Mouse (Mus musculus) forebrain, embryonic 12.5 days (tissue): ENCODE data around the gene Aldh3b3. TPM values are rescaled to one million over a fixed set of nuclear protein-coding genes. Genes with fewer than 3 reads are reported as not detected.

Experiments
- ATAC-seq: fragments of 200-750 bp; cut with Nextera tagmentation; 2 replicates; pipeline ENCODE4 v1.8.0; 2017; ENCODE audit warnings: moderate TSS enrichment; ENCODE audit not compliant: low FRiP score
- H3K27ac ChIP-seq: fragments of 300-500 bp; sonication (generic); 2 replicates; pipeline ENCODE4 v1.5.1; 2016; ENCODE audit warnings: mild to moderate bottlenecking
- H3K27me3 ChIP-seq: fragments of 300-500 bp; sonication (generic); 2 replicates; pipeline ENCODE4 v1.6.1; 2016; ENCODE audit warnings: mild to moderate bottlenecking
- H3K36me3 ChIP-seq: fragments of 300-500 bp; sonication (generic); replicated peaks from 2 replicates; pipeline ENCODE4 v1.6.1; 2016; ENCODE audit warnings: mild to moderate bottlenecking
- H3K4me1 ChIP-seq: fragments of 300-500 bp; sonication (generic); 2 replicates; pipeline ENCODE4 v1.6.1; 2016
- H3K4me2 ChIP-seq: fragments of 300-500 bp; sonication (generic); 2 replicates; pipeline ENCODE4 v1.6.1; 2016; ENCODE audit warnings: mild to moderate bottlenecking, moderate library complexity
- H3K4me3 ChIP-seq: fragments of 300-500 bp; sonication (generic); replicated peaks from 2 replicates; pipeline ENCODE4 v1.5.1; 2016; ENCODE audit warnings: mild to moderate bottlenecking
- H3K9ac ChIP-seq: fragments of 300-500 bp; sonication (generic); 2 replicates; pipeline ENCODE4 v1.6.1; 2016; ENCODE audit warnings: mild to moderate bottlenecking
- H3K9me3 ChIP-seq: fragments of 300-500 bp; sonication (generic); 2 replicates; pipeline ENCODE4 v1.6.1; 2016
- WGBS: fragments of 180-500 bp; shearing (Covaris S2); methylation state at CpG from one replicate; pipeline ENCODE4 v1.1.7; 2016; 5-methylcytosine and 5-hydroxymethylcytosine counted together
- polyA plus RNA-seq: library from polyadenylated mRNA; unstranded; fragments of >200 nt; fragmentation: Nextera tagmentation; extraction: Ambion mirVana; gene quantifications from 2 replicates; pipeline ENCODE4 v1.2.1, GENCODE M21; 2016

The Aldh3b3 gene
- polyA plus RNA-seq, 1 experiment from 2014 or later, result not detected

DNA sequence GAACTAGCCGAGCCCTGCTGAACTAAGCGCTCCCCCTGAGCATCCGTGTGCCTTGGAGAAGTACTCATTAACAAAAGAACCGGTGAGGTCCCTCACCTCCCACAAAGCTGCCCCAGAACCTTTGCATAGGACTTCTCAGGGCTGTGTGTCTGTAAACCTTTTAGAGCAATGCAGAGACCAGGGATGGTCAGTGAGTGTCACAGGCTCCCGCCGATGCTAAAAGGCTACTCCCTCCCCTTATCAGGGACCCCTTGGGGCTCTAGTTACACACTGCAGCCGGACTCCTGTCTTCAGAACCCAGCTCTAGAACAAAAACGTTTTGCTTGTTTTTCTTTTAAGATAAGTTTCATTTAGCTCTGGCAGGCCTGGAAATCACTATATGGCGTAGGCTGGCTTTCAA lies 54.6 kb downstream of the Aldh3b3 start:
- WGBS, result 25% methylated on average over 9 of the region's 9 CpGs
- peaks cover 13% of the 10 kb centered on the region for H3K4me1 ChIP-seq
- no peak overlapping the region for H3K27ac ChIP-seq
- H3K9ac ChIP-seq, result no peak overlapping the region; the same call in 1 of the 2 replicates
- H3K4me3 ChIP-seq, result peak overlapping the region; percentile 89
- no peak; the same call in 1 of the 2 replicates for ATAC-seq
- H3K36me3 ChIP-seq, result peaks cover 24% of the 10 kb centered on the region
- H3K27me3 ChIP-seq, result peaks cover 5% of the 10 kb centered on the region; the same call in 1 of the 2 replicates
- peak overlapping the region; percentile 46 for H3K4me2 ChIP-seq
- H3K9me3 ChIP-seq, result no peaks in the 10 kb centered on the region

DNA sequence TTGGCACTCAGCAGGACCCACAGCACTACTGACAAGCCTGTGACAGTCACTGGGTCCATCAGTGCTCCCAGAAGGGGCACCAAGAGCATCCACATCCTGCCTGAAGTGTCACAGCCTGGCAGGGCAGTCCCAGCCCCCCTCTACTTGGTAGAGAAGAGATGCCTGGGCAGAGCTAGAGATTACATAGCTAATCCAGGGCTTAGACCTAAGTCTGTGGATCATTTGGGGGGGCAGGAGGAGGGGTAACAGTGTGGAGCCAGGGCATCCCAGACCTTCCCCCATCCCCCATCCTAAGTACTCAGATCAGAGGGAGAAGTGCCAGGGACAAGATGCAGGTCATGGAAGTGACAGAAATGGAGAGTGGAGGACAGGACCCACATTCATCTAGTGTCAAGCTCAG lies 56.4 kb downstream of the Aldh3b3 start:
- ATAC-seq, result no peak
- no peak overlapping the region for H3K4me3 ChIP-seq
- no peak overlapping the region for H3K4me2 ChIP-seq
- H3K9me3 ChIP-seq, result no peaks in the 10 kb centered on the region
- H3K36me3 ChIP-seq, result peaks cover 7% of the 10 kb centered on the region
- peaks cover 15% of the 10 kb centered on the region for H3K4me1 ChIP-seq
- no peak overlapping the region for H3K27ac ChIP-seq
- H3K9ac ChIP-seq, result no peak overlapping the region
- peaks cover 5% of the 10 kb centered on the region; the same call in 1 of the 2 replicates for H3K27me3 ChIP-seq

DNA sequence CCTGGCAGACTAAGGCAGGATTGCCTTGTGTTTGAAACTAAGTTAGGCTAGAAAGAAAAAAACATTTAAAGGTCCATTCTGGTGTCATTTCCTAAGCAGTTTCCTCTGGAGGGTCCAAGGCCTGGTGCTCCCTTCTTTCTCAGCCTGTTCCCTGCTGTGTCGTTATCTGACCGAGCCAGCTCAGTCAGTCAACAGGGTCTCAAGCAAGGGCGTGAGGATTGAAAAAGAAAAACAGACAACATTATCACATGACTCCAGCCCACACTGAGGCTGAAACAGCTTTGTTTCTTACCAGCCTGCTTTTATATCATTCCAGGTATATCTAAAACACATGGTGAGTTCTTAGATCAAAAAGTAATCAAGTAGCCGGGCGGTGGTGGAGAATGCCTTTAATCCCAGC lies 57.2 kb downstream of the Aldh3b3 start:
- Histone ChIP-seq H3K36me3 (no peaks in the 10 kb centered on the region), H3K9me3 (no peaks in the 10 kb centered on the region), H3K27ac (no peak overlapping the region), H3K9ac (no peak overlapping the region), H3K4me1 (peaks cover 15% of the 10 kb centered on the region), H3K27me3 (peaks cover 5% of the 10 kb centered on the region; the same call in 1 of the 2 replicates), H3K4me3 (no peak overlapping the region), H3K4me2 (no peak overlapping the region)
- ATAC-seq, result no peak
- 69% methylated on average over 5 of the region's 5 CpGs for WGBS

DNA sequence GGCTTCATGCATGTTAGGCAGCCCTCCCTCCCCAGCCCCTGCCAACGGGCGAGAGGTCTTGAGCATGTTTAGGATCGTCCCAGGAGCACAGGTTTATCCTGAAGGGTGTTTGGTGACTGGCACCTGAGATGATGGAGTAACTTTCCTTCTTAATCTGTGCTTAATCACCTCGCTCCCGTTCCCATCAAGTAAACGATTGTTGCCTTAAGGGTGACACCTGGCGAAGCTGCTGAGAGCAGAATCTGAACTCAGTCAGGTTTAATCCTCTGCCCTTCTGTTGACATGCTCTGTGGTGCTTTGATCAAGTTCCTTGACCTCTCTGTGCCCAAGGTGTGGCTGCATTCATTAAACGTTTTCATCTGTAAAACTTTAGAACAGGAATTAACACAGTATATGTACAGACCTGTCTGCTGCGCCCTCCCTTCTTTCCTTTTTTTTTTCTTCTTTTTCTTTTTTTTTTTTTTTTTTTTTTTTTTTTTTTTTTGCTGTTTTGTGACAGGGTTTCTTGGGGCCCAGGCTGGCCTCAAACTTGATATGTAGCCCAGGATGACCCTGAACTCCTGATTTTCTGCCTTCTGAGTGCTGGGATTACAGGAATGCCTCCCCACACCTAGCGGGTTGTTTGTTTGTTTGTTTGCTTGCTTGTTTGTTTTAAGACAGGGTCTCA lies 59.6 kb downstream of the Aldh3b3 start:
- 69% methylated on average over 10 of the region's 10 CpGs for WGBS
- Histone ChIP-seq H3K27ac (no peak overlapping the region), H3K9me3 (no peaks in the 10 kb centered on the region), H3K4me2 (no peak overlapping the region), H3K4me1 (peaks cover 3% of the 10 kb centered on the region; the same call in 1 of the 2 replicates), H3K9ac (no peak overlapping the region), H3K4me3 (no peak overlapping the region), H3K27me3 (peaks cover 5% of the 10 kb centered on the region; the same call in 1 of the 2 replicates), H3K36me3 (no peaks in the 10 kb centered on the region)
- no peak for ATAC-seq

DNA sequence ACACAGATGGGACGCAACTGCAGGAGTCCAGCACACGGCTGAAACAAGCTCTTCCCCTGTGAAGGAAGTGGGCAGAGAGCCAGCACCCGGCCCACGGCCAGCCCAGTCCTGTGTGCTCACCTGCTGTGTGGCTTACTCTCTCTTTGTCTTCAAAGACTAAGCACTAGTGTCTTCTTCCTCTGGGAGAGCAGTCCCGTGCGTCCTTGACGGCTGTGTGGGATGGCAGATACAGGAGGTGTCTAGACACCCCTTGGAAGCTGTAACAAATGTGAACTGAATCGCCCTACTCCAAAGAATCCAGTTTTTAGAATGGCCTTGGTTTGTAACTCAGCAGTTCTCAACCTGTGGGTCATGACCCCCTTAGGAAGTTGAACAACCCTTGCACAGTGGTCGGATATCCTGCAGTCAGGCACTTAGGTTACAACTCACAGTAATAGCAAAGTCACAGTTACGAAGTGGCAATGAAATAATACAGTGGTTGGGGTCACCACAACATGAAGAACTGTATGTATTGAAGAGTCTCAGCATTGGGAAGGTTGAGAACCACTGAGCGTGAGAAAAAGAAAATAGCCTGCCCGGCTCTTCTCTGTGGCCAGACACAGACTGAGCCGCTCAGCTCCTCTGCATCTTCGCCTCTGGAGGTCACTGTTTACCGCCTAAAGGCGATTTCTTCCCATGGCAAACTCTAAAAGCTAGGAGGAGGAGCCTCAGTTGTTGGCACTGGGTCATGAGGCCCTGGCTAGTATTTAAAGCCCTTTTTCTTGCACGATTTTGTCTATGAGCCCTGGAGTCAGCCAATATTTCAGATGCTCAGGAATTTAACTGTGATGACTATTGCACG lies 60.5 kb downstream of the Aldh3b3 start:
- WGBS, result 37% methylated on average over 18 of the region's 18 CpGs
- ATAC-seq, result 0 out of 2 replicates have a peak, but pooled peaks have one; percentile 71
- H3K4me2 ChIP-seq, result no peak overlapping the region

More for the DNA sequence above, 60.5 kb downstream of the Aldh3b3 start:
- peaks cover 3% of the 10 kb centered on the region; the same call in 1 of the 2 replicates for H3K4me1 ChIP-seq
- H3K27ac ChIP-seq, result no peak overlapping the region
- H3K9ac ChIP-seq, result no peak overlapping the region
- H3K27me3 ChIP-seq, result peaks cover 5% of the 10 kb centered on the region; the same call in 1 of the 2 replicates
- no peaks in the 10 kb centered on the region for H3K36me3 ChIP-seq
- H3K4me3 ChIP-seq, result no peak overlapping the region
- H3K9me3 ChIP-seq, result no peaks in the 10 kb centered on the region

Other genes with a start within 250 kb of the Aldh3b3 start
- gene Kmt5b, start 191.2 kb upstream of the Aldh3b3 start, polyA plus RNA-seq, result 58.0 and 60.6 TPM in 2 replicates
- gene Chka, start 106.9 kb upstream of the Aldh3b3 start, polyA plus RNA-seq, result 63.5 and 69.6 TPM in 2 replicates
- 10.3 and 12.4 TPM in 2 replicates for gene Tcirg1, start 51.5 kb upstream of the Aldh3b3 start, polyA plus RNA-seq
- 166 and 168 TPM in 2 replicates for gene Ndufs8, start 45.9 kb upstream of the Aldh3b3 start, polyA plus RNA-seq
- 0.64 and 0.69 TPM in 2 replicates for gene Aldh3b1, start 28.8 kb upstream of the Aldh3b3 start, polyA plus RNA-seq
- gene Unc93b1, start 23.5 kb upstream of the Aldh3b3 start, polyA plus RNA-seq, result 4.8 TPM in 2 replicates
- 0.26 and 0.70 TPM in 2 replicates for gene Aldh3b2, start 13.7 kb downstream of the Aldh3b3 start, polyA plus RNA-seq
- 0.58 and 1.4 TPM in 2 replicates for gene Acy3, start 27.9 kb downstream of the Aldh3b3 start, polyA plus RNA-seq
- gene Tbx10, start 34.1 kb downstream of the Aldh3b3 start, polyA plus RNA-seq, result not detected in 2 replicates
- 19.3 and 20.8 TPM in 2 replicates for gene Nudt8, start 41.9 kb downstream of the Aldh3b3 start, polyA plus RNA-seq
- gene Gm49405, start 42.0 kb downstream of the Aldh3b3 start, polyA plus RNA-seq, result 4.1 and 4.3 TPM in 2 replicates
- 6.3 TPM in 2 replicates for gene Doc2g, start 44.7 kb downstream of the Aldh3b3 start, polyA plus RNA-seq
- gene Ndufv1, start 54.2 kb downstream of the Aldh3b3 start, polyA plus RNA-seq, result 186 and 204 TPM in 2 replicates
- gene Gstp1, start 79.3 kb downstream of the Aldh3b3 start, polyA plus RNA-seq, result 321 and 346 TPM in 2 replicates
- gene Gstp2, start 87.4 kb downstream of the Aldh3b3 start, polyA plus RNA-seq, result 1.6 and 5.5 TPM in 2 replicates
- gene Gstp3, start 100.9 kb downstream of the Aldh3b3 start, polyA plus RNA-seq, result not detected in 2 replicates
- not detected in 2 replicates for gene Cabp2, start 122.9 kb downstream of the Aldh3b3 start, polyA plus RNA-seq
- gene Cdk2ap2, start 138.5 kb downstream of the Aldh3b3 start, polyA plus RNA-seq, result 70.4 and 73.9 TPM in 2 replicates
- gene Pitpnm1, start 141.4 kb downstream of the Aldh3b3 start, polyA plus RNA-seq, result 21.5 and 22.9 TPM in 2 replicates
- 56.4 and 60.7 TPM in 2 replicates for gene Aip, start 167.2 kb downstream of the Aldh3b3 start, polyA plus RNA-seq
- gene Gpr152, start 181.1 kb downstream of the Aldh3b3 start, polyA plus RNA-seq, result not detected in 2 replicates
- 0.09 TPM in 2 replicates for gene Cabp4, start 185.4 kb downstream of the Aldh3b3 start, polyA plus RNA-seq
- gene Coro1b, start 190.0 kb downstream of the Aldh3b3 start, polyA plus RNA-seq, result 125 and 135 TPM in 2 replicates
- 0.51 and 0.74 TPM in 2 replicates for gene Ptprcap, start 195.0 kb downstream of the Aldh3b3 start, polyA plus RNA-seq
- gene Rps6kb2, start 204.7 kb downstream of the Aldh3b3 start, polyA plus RNA-seq, result 59.5 and 62.5 TPM in 2 replicates
- 3.2 TPM in 2 replicates for gene Carns1, start 216.8 kb downstream of the Aldh3b3 start, polyA plus RNA-seq
- gene Tbc1d10c, start 232.6 kb downstream of the Aldh3b3 start, polyA plus RNA-seq, result 0.31 and 0.86 TPM in 2 replicates
- gene Ppp1ca, start 233.4 kb downstream of the Aldh3b3 start, polyA plus RNA-seq, result 689 and 709 TPM in 2 replicates
- 38.8 and 42.2 TPM in 2 replicates for gene Rad9a, start 243.0 kb downstream of the Aldh3b3 start, polyA plus RNA-seq